Mouse (Mus musculus) spleen, postnatal 14 days (tissue): ENCODE measurements around the gene Ralgds.

ENCODE experiments used
- DNase-seq, 2 experiments: peaks; one replicate each; pipeline ENCODE4 v3.0.0; 2021 to 2022; ENCODE audit warnings: low spot score in 2 of 2

Gene Ralgds

DNA sequence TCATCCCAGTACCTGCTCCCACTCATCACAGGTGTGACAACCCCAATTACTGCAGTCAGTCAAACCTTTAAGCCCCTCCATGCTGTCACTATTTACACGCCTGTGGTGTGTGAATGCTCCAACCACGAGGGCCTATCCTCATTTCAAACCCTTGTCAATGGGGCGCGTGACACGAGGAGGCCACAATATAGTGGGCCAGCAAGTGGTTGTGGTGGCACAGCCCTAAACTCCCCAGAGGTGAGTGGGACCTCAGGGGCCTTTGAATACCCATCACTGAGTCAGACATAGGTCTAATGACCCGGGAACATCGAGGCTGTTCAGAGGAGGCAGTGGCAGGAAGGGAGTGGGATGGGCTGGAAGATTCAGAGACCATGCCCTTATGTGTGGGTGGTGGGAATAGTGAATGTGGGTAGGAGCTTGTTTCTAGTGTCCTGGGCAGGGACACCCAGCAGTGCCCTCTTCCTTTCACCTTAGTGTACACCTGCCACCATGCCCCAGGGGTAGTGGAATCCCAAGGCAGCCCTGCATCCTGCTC, 21.0 kb downstream of the Ralgds start:
- DNase-seq: no peak

- DNase-seq: no peak
Observed at GRCm38 (mm10) chr2:28534436-28535262, 21.7 kb downstream of the Ralgds start.

GRCm38 (mm10) chr2:28535263-28535540, 22.3 kb downstream of the Ralgds start:
- no peak for DNase-seq

DNA sequence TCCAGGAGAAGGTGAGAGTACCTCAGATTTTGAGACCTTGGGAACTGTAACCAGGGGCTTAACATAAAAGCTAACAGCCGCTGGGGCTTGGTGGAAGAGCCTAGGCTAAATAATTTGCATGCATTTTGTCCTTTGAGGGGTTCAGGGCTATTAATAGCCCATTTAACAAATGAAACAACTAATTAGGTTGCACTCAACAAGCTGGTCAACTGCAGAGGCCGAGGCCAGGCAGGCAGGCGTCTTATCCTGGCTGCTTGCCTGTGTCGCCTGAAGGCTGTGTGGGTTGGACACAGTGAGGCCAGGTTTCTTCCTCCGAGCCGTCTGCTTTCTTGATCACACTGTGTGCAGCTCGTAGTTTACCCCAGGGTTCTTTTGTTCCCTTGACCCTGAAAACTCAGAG, 22.7 kb downstream of the Ralgds start:
- no peak for DNase-seq

GRCm38 (mm10) chr2:28536166-28536565, 23.2 kb downstream of the Ralgds start:
- no peak for DNase-seq

- no peak for DNase-seq
Observed at GRCm38 (mm10) chr2:28536766-28537633, 24.1 kb downstream of the Ralgds start.

GRCm38 (mm10) chr2:28537634-28537920, 24.7 kb downstream of the Ralgds start:
- DNase-seq: no peak

DNA sequence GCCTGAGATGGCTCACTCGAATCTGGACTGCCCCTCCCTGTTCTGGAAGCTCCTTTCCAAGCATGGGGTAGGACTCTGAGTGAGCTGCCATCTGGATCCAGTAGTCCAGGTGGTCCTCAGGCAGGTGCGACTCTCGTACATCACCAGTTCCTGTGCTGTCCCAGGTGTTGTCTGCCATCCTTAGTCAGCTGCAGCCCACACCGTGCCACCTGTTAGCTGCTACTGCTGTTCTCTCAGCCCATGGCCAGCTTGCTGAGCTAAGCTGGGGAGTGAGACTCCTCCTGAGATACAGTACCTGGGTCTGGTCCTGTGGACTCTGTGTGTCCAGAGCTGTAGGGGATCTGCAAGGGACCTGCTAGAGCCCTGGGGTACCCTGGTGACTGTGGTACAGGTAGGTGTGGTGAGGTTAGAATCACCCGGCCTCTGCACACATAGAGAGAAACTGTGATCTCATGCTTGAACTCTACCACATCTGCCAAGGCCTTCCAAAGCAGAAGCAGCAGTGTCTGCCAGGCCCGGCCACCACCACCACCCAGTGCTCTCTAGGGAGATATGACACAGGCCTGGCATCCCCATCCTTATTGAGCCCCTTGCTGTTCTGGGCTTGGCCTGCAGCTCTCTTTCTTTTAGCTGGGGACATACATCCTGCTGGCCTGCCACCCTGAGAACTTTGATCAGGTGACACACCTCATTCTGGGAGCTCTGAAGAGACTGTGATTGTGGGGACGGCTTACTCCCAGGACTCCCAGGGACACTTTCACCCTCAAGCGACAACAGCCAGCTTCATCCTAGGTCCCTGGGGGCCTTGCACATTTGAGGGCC, 25.3 kb downstream of the Ralgds start:
- DNase-seq: no peak

GRCm38 (mm10) chr2:28538817-28539128, 25.8 kb downstream of the Ralgds start:
- no peak for DNase-seq

- peak; percentile 17 to 40 for DNase-seq
Observed at GRCm38 (mm10) chr2:28539206-28539605, 26.3 kb downstream of the Ralgds start.

- DNase-seq: peak in 1 of 2 experiments; percentile 43
Observed at GRCm38 (mm10) chr2:28539949-28540348, 27.0 kb downstream of the Ralgds start.

- DNase-seq: no peak
Observed at GRCm38 (mm10) chr2:28540587-28541227, 27.8 kb downstream of the Ralgds start.

GRCm38 (mm10) chr2:28543894-28544293, 31.0 kb downstream of the Ralgds start:
- no peak for DNase-seq

DNA sequence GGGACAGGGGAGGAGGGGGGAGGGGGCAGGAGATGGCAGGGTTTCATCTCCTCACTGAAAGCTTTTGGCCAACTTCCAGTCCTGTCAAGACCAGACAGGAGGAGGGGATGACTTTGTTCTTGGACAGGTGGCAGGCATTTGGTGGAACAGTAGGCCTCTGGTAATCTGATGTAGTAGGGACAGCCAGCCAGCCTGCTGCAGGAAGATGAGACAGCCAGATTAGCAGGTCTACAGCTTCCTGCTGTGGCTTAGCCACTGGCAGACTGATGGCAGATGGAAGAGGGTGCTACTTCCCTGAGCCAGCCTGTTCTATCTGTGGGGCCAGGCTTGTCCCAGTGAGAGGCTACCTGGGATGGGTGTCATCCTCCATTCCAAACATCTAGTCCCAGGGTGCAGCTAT, 33.1 kb downstream of the Ralgds start:
- no peak for DNase-seq

DNA sequence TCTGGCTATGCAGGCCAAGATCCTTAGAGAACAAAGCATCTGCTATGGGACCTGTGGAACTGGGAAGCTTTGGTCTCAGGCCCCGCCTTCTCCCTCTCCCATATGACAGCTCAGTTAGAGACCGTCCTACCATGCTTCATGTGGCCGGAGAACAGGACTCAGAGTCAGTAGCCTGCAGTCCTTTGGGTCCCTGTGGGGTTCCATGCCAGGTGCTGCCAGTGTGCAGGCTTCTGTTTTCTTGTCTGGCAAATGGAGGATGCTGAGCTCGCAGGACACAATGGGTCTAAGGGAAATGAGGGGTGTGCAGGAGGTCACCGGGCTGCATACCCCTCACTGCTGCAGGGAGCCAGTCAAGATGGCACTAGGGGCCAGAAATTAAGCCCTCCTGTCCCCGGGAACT, 33.6 kb downstream of the Ralgds start:
- DNase-seq: no peak

GRCm38 (mm10) chr2:28547237-28548172, 34.6 kb downstream of the Ralgds start:
- peak; percentile 72 to 85 for DNase-seq

- DNase-seq: no peak
Observed at GRCm38 (mm10) chr2:28549157-28549556, 36.2 kb downstream of the Ralgds start.

GRCm38 (mm10) chr2:28552301-28552700, 39.4 kb downstream of the Ralgds start:
- DNase-seq: no peak

GRCm38 (mm10) chr2:28557452-28557851, 44.5 kb downstream of the Ralgds start:
- DNase-seq: no peak

DNA sequence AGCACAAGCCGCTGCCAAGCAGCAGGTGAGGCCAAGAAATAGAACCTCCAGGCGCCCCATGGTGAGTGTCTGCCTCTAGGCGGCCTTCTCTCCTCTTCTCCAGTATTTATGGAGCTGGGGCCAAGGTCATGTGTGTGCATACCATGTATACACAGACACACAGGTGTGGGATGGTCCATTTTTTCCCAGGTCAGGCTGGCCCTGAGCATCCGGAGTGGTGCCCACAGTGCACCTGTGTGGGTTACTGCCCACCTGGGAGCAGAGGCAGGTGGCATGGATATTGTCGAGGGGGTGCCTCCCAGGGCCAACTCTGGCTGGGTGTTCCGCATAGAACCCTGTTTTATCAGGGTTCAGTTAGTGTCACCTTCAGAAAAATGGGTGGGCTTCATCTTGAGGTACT, 50.4 kb downstream of the Ralgds start, which contains the start of gene Cel:
Gene Cel (minus strand): TSS at position 101 of the 400 bp plus-strand sequence.
- DNase-seq: no peak

GRCm38 (mm10) chr2:28563830-28564229, 50.9 kb downstream of the Ralgds start:
- no peak for DNase-seq
